Mouse (Mus musculus): ENCODE data around the gene Lage3. TPM values are rescaled to one million over a fixed set of nuclear protein-coding genes. Genes with fewer than 3 reads are reported as not detected.
"Not testable (repeated sequence)": the region's sequence is repeated elsewhere in the genome, so short reads cannot be mapped to it uniquely, and the experiment has no call there.

Gene Lage3
- 10 to 100 TPM; 32.2 to 36.5 TPM for total RNA-seq (2021)
- long read RNA-seq, experiment 1, transcript Lage3-201 (3 exons, 761 nt) = major isoform, 50 of 64 reads
- long read RNA-seq, experiment 1, partial matches to known transcripts = 6 of 64 reads
- long read RNA-seq, experiment 1, other reads (novel, unspliced or antisense) = 4 of 64 reads
- long read RNA-seq, experiment 2, transcript Lage3-201 (3 exons, 761 nt) = major isoform, 48 of 55 reads
- long read RNA-seq, experiment 2, partial matches to known transcripts = 1 of 55 reads
- long read RNA-seq, experiment 2, other reads (novel, unspliced or antisense) = 2 of 55 reads

DNA sequence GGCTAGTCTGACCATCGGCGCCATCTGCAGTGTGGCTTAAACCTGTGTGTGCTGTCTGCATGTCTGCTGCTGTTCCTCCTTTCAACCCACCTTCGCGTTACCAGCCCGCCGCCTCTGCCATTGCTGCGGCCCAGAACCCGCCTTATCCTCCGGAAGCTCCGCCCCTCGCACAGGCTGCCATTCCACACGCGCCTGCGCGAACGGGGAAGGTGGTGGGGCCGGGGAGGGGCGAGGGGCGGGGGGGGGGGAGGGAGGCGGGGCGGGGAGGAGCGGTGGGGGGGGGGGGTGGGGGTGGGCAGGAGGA, at the start of gene Lage3:
Lage3 (minus strand) TSS at position 152 of the 304 bp plus-strand sequence.
- peak; percentile 69 for DNase-seq

DNA sequence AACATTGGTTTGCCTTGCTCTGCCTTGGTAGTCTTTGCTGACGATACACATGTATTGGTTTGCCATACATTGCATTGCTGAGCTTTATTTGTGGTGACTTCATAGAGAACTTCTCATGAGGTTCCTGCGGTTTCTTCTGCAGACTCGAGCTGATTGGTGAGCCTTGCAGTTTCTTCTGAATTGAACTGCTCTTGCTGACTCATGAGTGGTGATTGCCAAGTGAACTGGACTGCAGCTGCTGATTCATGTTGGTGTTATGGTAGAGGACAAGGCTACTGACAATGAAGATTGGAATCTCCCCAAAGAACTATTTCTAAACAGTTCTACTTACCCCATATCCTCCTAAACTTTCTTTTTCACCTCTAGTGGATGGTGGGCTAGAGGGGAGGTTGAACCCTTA, 46.7 kb upstream of the Lage3 start:
- DNase-seq = no peak

DNA sequence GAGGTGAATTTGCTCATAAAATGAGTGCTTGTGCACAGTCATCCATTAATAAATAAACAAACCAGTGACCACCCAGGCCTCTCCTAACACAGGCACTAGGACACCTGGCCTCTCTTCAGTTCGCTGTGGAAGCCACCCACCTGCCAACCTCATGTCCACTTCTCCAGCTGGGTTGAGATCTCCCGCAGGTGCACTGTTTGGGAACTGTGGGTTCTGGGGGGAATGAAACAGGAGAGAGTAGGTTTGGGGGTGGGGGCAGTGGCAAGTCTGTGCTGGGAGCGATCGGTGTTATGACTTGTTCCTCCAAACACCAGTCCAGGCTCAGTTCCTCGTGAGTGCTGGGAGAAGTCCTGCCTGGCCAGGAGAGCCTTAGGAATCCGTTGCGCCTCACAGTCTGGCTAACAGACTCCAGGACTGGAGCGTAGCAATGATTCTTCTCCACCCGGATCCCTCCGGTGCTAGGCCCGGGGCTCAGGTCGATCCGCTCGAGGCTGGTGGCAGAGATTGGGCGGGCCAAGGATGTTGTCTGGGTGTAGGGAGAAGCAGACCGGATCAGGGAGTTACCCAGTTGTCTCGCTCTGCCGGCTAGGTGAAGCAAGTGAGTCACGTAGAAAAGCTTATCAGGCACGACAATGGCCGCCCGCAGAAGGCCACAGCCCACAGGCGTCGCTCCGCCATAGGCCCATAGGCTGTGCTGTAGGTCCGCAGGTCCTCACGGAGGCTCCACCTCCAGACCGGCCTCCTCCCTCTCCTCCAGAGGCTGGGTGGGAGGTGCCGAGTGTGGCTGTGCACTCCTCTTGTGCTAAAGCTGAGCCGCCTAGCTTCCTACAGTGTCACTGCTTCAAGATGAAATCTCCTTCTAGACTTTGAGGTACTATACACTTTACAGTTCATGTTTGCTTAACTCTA, 39.4 kb upstream of the Lage3 start, which contains the start of the genes Fam3a and Ikbkg:
Fam3a (minus strand) TSS at position 738 of the 909 bp plus-strand sequence.
Ikbkg (plus strand) TSS at position 756 of the 909 bp plus-strand sequence.
- peak; percentile 79 for DNase-seq

DNA sequence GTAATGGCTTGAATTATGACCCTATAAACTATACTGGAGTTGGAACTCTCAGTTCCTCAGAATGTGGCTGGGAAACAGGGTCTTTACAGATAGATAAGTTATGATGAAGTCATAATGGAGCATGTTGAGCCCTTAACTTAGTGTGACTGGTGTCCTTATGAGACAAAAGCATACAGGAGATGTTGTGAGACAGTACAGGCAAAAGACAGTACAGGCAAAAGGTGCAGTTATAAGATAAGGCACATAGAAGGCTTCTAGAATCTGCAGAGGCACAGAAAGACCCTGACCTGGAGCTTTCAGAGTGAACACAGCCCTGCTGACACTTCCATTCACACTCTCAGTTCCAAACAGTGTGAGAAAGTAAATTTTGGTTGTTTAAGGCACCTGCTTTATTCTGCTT, 34.7 kb upstream of the Lage3 start:
- DNase-seq = no peak

DNA sequence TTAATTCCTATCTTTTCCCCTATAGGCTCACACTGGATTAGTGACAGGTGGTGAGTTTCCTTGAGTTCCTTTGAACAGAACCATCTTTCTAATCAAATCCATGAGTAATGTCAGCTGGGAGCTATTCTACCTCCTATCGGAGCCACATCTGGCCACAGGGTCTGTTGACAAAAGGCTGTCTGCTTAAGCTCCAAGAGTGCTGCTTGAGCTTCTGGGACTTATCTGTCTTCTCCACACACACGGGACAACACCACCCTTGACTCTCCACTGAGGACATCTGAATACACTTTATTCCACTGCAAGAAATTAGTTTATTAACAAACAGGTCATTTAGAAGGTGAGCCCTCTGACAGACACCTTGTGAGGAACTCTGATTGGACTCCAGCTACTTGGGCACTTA, 31.0 kb upstream of the Lage3 start:
- no peak for DNase-seq

DNA sequence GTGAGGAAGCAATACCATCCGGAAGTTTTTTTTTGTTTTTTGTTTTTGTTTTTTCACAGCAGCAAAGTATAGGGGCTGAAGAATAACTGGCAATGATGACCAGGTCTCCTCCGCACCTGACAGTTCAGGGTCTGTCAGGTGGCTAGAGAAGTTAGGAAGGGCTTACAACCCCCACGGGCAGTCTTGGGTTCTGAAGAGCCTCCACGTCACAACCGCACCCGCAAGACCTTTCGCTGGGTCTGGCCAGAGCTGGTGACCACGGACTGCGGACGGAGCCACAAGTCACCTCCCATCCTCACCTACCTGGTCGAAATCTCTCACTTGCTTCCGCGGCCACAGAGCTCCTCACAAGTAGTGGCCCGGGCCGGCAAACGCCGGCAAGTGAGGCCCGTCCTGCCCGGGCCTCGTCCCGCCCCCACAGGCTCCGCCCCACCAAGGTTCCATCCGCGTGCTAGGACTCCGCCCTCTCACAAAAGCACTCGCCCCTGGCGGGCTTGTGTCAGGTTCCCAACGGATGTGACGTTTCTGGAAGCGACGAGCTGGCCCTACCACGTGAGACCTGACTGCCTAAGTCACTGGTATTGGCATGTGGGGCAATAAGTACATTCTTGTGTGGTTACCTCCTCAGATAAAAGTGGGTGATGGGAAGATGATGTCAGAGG, 19.6 kb upstream of the Lage3 start, which contains the start of the genes Ubl4a and Slc10a3:
Ubl4a (minus strand) TSS at position 331 of the 662 bp plus-strand sequence.
Slc10a3 (minus strand) TSS at position 462 of the 662 bp plus-strand sequence.
- peak; percentile 89 for DNase-seq

DNA sequence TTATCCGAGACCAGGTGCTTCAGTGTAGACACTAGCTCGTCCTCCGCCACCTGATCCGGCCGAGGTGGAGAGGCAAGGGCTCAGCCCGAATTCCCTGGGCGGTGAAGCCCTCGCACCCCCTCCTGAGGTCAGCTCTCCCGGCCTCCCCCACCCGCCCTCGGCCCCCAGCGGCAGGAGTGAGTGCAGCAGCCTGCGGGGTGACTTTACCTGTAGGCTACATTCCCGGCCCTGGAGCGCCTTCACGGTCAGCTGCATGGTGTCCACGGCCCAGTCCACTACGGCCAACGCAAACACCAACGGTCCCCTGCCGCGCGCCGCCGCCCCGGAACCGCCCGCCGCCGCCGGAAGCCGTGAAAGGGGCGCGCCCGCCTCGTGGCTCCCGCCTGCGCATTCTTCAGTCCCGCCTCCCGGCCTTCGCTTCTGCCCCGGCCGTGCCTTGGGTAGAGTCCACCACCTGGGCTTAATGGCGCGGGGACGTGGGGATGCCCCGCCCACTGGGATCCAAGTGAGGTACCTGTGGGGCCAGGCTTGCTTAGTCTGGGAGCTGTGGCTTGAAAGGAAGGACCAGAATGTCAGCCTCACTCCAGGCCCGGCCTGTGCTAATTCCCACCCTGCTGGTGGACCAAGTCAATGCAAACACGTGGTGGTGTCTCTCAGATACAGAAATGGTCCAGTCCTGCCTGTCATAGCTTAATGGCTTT, 14.9 kb upstream of the Lage3 start:
- DNase-seq = peak; percentile 69

DNA sequence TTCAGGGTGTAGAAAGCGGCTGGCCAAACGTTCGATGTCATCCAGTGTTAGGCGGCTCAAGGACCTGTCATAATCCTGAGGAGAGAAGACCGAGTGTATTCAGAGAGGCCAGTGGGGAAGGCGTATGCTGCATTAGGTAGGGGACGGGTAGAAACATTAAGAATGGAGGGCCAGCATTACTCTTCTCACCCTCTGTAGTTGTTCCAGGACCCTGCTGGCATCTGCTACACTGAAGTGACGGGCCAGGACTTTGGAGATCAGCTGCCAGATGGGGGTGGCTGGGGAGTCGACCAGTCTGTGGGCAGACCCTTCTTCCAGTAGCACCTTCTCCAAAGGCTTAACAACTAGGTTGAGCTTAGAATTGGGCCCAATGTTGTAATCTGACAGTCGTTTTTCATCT, 14.1 kb upstream of the Lage3 start:
- no peak for DNase-seq

DNA sequence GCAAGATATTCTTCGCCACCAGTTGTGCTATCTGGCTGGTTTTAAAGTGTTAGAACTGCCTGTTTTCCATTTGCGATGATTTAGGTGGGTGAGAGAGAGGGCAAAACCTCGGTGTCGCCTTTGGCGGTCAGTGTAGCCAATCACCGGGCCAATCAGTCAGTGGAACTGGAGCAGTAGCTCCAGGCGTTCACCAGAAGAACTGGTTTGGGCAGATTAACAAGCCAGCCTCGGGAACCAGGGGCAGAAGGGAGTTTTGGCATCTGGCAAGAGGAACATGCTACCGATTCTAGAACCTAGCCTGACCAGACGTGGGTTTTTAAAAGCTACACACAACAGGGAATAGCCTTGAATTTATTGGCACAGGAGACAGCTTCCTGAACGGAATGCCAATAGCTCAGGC, 5.8 kb upstream of the Lage3 start:
- DNase-seq = no peak

DNA sequence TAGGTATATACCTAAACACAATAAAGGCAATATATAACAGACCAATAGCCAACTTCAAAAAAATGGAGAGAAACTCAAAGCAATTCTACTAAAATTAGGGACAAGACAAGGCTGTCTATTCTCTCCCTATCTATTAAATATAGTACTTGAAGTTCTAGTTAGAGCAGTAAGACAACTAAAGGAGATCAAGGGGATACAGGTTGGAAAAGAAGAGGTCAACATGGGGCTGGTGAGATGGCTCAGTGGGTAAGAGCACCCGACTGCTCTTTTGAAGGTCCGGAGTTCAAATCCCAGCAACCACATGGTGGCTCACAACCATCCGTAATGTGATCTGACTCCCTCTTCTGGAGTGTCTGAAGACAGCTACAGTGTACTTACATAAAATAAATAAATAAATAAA, 3.7 kb upstream of the Lage3 start:
- DNase-seq = not testable (repeated sequence)

DNA sequence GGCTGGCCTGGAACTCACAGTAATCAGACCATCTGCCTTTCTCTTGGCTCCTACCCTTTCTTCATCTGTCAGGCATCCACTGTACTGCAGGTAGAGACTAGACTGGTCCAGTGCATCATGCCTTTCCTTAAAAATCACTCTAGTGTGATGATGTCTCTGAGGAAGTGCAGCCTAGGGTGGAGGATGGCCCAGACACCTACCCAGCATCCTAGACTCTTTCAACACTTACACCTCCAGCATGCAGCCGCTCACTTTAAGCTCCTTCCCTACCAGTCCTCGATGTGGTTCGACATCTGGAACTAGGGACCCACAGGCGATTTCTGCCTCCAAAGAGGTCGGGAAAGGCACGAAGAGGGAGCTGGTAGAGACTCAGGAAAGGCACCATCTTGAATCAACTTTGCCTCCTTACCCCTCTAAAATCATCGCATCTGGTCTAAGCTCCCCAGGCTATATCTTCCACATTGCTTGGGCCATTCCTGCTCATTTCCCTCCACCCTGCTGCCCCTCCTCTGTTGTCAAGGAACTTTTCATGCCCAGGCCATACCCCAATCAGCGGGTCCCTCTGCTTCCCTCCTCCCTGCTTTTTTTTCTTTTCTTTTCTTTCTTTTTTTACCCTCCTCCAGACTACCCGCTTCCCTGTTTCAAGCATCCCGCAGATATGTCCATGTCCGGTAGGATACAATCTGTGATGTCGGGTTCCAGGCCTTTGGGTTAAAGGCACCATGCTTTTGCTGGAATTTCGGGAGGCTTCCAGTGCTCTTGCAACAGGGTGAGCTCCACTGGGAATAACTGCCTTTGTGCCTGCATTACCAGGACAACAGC, 562 bp downstream of the Lage3 start:
- DNase-seq = no peak

DNA sequence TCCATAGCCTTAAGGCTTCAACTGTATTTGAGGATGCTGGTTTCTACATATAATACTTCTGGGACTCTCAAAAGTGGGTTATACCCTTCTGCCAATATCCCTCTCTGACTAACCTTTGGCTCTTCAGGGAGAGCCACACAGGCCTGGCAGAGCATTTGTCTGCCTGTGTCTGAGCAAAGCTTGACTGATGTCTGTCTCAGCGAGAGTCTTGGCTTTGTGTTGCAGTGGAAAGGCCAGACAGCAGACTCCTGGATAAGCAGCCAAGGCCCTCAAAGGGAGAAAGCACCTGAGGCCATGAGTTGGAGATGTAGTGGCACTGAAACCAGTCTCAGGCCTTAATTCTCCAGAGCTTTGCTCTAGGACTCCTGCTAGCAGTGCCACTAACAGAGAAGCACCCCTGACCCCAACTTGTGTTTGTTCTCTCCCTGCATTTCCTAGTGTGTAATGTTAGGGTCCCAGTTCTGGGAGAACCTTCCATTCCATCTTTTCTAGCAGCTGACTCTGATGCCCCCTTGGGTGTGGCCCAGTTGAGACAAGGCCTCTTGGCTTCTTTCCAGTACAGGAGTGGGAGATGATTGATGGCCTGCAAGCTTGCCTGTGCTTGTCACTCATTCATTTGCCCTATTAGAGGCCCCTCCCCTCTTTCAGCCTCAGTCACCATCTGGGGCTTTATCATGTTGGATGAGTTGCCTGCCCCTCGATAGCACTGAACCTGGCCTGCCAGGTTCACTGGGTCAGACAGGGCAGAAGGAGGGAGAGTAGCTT, 23.1 kb downstream of the Lage3 start:
- no peak for DNase-seq

DNA sequence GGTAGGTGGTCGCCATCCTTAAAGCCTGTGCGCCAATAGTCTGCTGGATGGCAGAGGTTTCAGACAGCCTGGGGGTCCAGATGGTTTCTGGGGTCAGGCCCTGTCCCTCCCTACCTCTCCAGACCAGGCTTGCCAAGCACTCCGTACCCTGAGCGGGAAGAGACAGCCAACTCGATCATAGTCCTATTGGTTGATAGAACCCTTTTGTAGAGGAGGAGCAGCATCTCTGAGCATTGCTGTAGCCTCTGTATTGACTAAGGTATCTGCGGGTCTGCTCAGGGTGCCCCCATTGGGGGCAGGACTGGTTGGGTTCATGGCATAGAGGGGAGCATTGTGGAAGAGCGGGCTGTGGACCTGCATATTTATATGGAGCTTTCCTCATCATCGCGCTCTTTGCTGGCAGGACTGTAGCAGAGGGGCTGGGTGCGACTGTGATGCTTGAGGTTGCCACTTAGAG, 24.2 kb downstream of the Lage3 start:
- no peak for DNase-seq

DNA sequence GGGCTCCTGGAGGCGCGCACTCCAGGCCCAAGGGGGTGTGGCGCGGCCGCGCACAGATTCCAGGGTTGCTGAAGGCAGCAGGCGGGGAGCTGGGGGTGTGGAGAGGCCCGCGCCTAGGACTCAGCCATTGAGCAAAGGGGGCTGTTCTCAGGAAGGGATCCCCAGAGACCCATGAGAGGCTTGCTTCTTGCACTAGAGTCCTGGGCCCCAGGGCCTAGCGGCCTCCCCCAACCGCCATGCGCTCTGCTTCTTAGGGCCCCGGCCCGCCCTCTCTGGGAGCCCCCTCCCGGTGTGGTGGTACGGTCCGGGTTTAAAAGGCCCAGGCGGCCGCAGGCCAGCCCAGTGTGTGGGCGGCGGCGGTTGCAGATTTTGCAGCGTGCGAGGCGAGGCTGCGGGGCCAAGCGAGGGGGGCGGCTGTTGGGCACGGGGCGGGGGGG, 24.7 kb downstream of the Lage3 start, which contains the start of gene Plxna3:
Plxna3 (plus strand) TSS at position 342 of the 437 bp plus-strand sequence.
- DNase-seq = peak; percentile 65

DNA sequence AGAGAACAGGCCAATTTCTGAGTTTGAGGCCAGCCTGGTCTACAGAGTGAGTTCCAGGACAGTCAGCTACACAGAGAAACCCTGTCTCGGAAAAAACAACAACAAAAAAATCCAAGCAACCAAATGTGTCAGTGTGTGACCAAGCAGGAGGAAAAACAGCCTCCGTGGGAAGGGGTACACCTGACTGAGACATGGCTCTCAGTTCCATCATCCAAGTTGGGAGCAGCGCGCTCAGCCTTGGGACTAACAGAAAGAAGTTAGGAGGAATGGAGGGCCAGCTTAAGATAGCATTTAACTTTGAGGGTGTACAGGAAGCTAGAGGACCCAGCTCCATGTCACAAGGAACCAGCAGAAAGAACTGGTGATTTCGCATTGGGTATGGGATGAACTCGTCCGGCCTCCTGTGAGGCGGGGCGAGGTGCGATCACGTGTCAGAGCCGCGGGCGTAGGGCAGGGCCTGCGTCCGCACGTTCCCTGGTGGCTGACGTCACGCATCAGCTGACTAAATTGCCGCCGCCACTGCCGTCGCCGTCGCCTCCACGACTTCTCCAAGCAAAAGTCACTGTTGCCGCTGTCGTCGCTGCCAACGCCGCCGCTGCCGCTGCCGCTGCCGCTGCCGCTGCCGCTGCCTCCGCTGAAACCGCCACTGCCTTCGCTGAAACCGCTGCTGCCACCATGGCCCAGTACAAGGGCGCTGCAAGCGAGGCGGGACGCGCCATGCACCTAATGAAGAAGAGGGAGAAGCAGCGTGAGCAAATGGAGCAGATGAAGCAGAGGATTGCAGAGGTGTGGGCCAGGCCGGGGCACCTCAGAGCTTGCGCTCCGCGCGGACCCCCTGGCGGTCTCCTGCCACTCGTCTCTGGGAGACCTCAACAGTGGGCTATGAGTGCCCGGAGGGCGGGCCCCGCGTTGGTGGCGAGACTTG, 40.6 kb downstream of the Lage3 start, which contains the start of gene Fam50a:
Fam50a (plus strand) TSS at position 494 of the 925 bp plus-strand sequence.
- peak; percentile 88 for DNase-seq

DNA sequence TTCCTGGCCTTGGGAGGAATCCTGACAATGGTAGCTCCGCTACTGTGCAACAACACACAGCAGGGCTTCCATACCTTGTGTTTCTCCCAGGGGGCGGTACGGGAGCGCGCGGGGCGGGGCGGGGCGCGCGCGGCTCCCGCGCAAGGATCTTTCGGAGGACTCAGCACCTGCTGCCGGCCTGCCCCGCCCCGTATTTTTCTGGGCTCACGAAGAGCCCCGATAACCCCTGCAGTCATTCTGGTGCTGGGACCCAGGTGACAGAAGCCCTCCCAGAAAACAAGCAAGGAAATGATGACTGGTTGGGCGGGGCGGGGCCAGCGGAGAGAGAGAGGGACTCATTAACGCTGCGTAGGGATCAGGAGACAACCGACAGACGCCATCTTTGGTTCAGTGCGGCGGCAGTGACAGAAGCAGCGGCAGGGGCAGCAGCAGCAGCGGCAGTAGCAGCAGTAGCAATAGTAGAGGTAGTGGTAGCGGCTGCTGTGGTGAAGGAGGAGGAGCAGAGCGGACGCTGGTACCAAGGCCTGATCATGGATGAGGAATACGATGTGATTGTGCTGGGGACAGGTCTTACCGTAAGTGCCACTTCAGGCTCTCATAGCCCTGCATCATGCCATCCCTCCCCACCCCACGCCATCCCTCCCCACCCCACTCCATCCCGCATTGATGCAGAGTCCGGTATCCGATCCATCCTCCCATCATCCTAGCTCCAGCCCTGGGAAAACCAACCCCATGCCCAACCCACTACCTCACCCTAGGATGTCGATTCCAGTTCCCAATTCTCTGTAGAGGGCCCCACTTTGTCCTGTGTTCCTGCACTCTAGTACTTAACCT, 48.3 kb downstream of the Lage3 start, which contains the start of gene Gdi1:
Gdi1 (plus strand) TSS at position 132 of the 834 bp plus-strand sequence.
- DNase-seq = peak; percentile 69

All from gastrocnemius, postnatal 25 days (tissue).